Mouse (Mus musculus) forebrain, embryonic 12.5 days (tissue): ENCODE data around the gene Hist1h1c. TPM values are rescaled to one million over a fixed set of nuclear protein-coding genes. Genes with fewer than 3 reads are reported as not detected.

Source experiments
- ATAC-seq: fragments of 200-750 bp; cut with Nextera tagmentation; 2 replicates; pipeline ENCODE4 v1.8.0; 2017; ENCODE audit warnings: moderate TSS enrichment; ENCODE audit not compliant: low FRiP score
- H3K27ac ChIP-seq: fragments of 300-500 bp; sonication (generic); 2 replicates; pipeline ENCODE4 v1.5.1; 2016; ENCODE audit warnings: mild to moderate bottlenecking
- H3K27me3 ChIP-seq: fragments of 300-500 bp; sonication (generic); 2 replicates; pipeline ENCODE4 v1.6.1; 2016; ENCODE audit warnings: mild to moderate bottlenecking
- H3K36me3 ChIP-seq: fragments of 300-500 bp; sonication (generic); replicated peaks from 2 replicates; pipeline ENCODE4 v1.6.1; 2016; ENCODE audit warnings: mild to moderate bottlenecking
- H3K4me1 ChIP-seq: fragments of 300-500 bp; sonication (generic); 2 replicates; pipeline ENCODE4 v1.6.1; 2016
- H3K4me2 ChIP-seq: fragments of 300-500 bp; sonication (generic); 2 replicates; pipeline ENCODE4 v1.6.1; 2016; ENCODE audit warnings: mild to moderate bottlenecking, moderate library complexity
- H3K4me3 ChIP-seq: fragments of 300-500 bp; sonication (generic); replicated peaks from 2 replicates; pipeline ENCODE4 v1.5.1; 2016; ENCODE audit warnings: mild to moderate bottlenecking
- H3K9ac ChIP-seq: fragments of 300-500 bp; sonication (generic); 2 replicates; pipeline ENCODE4 v1.6.1; 2016; ENCODE audit warnings: mild to moderate bottlenecking
- H3K9me3 ChIP-seq: fragments of 300-500 bp; sonication (generic); 2 replicates; pipeline ENCODE4 v1.6.1; 2016
- WGBS: fragments of 180-500 bp; shearing (Covaris S2); methylation state at CpG from one replicate; pipeline ENCODE4 v1.1.7; 2016; 5-methylcytosine and 5-hydroxymethylcytosine counted together
- polyA plus RNA-seq: library from polyadenylated mRNA; unstranded; fragments of >200 nt; fragmentation: Nextera tagmentation; extraction: Ambion mirVana; gene quantifications from 2 replicates; pipeline ENCODE4 v1.2.1, GENCODE M21; 2016

Hist1h1c gene
- 15.2 and 15.9 TPM in 2 replicates for polyA plus RNA-seq

GRCm38 (mm10) chr13:23738677-23739068, at the start of gene Hist1h1c:
Gene Hist1h1c (plus strand): TSS chr13:23738808.
- H3K9me3 ChIP-seq = no peaks in the 10 kb centered on the region
- under 1% methylated on average over 38 of the region's 38 CpGs for whole genome bisulfite sequencing
- H3K4me1 ChIP-seq = peaks cover 22% of the 10 kb centered on the region
- H3K27ac ChIP-seq = peak within 1 kb of the TSS; percentile 99
- H3K36me3 ChIP-seq = no peaks in the 10 kb centered on the region
- peak within 1 kb of the TSS; percentile 95 for H3K4me2 ChIP-seq
- H3K4me3 ChIP-seq = peak within 1 kb of the TSS; percentile 58
- ATAC-seq = peak; percentile 97
- no peaks in the 10 kb centered on the region for H3K27me3 ChIP-seq
- H3K9ac ChIP-seq = peak within 1 kb of the TSS; percentile 90

- no peaks in the 10 kb centered on the region for H3K36me3 ChIP-seq
- H3K27ac ChIP-seq = no peak overlapping the region
- H3K9me3 ChIP-seq = no peaks in the 10 kb centered on the region
- ATAC-seq = no peak
- peaks cover 13% of the 10 kb centered on the region for H3K4me1 ChIP-seq
- H3K4me3 ChIP-seq = no peak overlapping the region
- no peak overlapping the region for H3K4me2 ChIP-seq
- 94% methylated on average over 2 of the region's 2 CpGs for WGBS
- H3K9ac ChIP-seq = no peak overlapping the region
- no peaks in the 10 kb centered on the region for H3K27me3 ChIP-seq
Observed at GRCm38 (mm10) chr13:23688956-23689355, 49.7 kb upstream of the Hist1h1c start.

GRCm38 (mm10) chr13:23689459-23689858, 49.1 kb upstream of the Hist1h1c start:
- 79% methylated on average over 2 of the region's 2 CpGs for WGBS
- Histone ChIP-seq H3K9ac (no peak overlapping the region), H3K4me3 (no peak overlapping the region)

GRCm38 (mm10) chr13:23693856-23694440, 44.7 kb upstream of the Hist1h1c start:
- no peaks in the 10 kb centered on the region for H3K27me3 ChIP-seq
- 87% methylated on average over 6 of the region's 6 CpGs for WGBS

More at GRCm38 (mm10) chr13:23689459-23689858, 49.1 kb upstream of the Hist1h1c start:
- Histone ChIP-seq H3K36me3 (no peaks in the 10 kb centered on the region), H3K27me3 (no peaks in the 10 kb centered on the region), H3K4me1 (peaks cover 13% of the 10 kb centered on the region), H3K4me2 (no peak overlapping the region), H3K27ac (no peak overlapping the region), H3K9me3 (no peaks in the 10 kb centered on the region)
- no peak for ATAC-seq

GRCm38 (mm10) chr13:23694956-23695355, 43.7 kb upstream of the Hist1h1c start:
- WGBS = 94% methylated on average over 9 of the region's 9 CpGs
- ATAC-seq = no peak
- no peaks in the 10 kb centered on the region for H3K9me3 ChIP-seq
- no peak overlapping the region for H3K27ac ChIP-seq
- H3K4me1 ChIP-seq = 0 out of 2 replicates have a peak, but pooled peaks cover 9% of the 10 kb centered on the region
- no peak overlapping the region for H3K4me2 ChIP-seq
- H3K27me3 ChIP-seq = no peaks in the 10 kb centered on the region
- H3K36me3 ChIP-seq = no peaks in the 10 kb centered on the region
- no peak overlapping the region for H3K4me3 ChIP-seq
- H3K9ac ChIP-seq = no peak overlapping the region

More at GRCm38 (mm10) chr13:23693856-23694440, 44.7 kb upstream of the Hist1h1c start:
- no peak for ATAC-seq
- H3K4me3 ChIP-seq = no peak overlapping the region
- H3K4me2 ChIP-seq = no peak overlapping the region
- no peak overlapping the region for H3K27ac ChIP-seq
- no peaks in the 10 kb centered on the region for H3K36me3 ChIP-seq
- H3K9ac ChIP-seq = no peak overlapping the region
- 0 out of 2 replicates have a peak, but pooled peaks cover 9% of the 10 kb centered on the region for H3K4me1 ChIP-seq
- H3K9me3 ChIP-seq = no peaks in the 10 kb centered on the region

GRCm38 (mm10) chr13:23695514-23695913, 43.1 kb upstream of the Hist1h1c start, which contains the start of gene Hist1h1t:
Gene Hist1h1t (plus strand): TSS chr13:23695814.
- no peak within 1 kb of the TSS for H3K9ac ChIP-seq
- ATAC-seq = no peak
- H3K27me3 ChIP-seq = no peaks in the 10 kb centered on the region
- no peak within 1 kb of the TSS for H3K4me3 ChIP-seq
- 0 out of 2 replicates have a peak, but pooled peaks cover 9% of the 10 kb centered on the region for H3K4me1 ChIP-seq
- H3K4me2 ChIP-seq = no peak within 1 kb of the TSS
- 52% methylated on average over 13 of the region's 13 CpGs for WGBS
- H3K36me3 ChIP-seq = no peaks in the 10 kb centered on the region
- H3K27ac ChIP-seq = no peak within 1 kb of the TSS
- no peaks in the 10 kb centered on the region for H3K9me3 ChIP-seq

GRCm38 (mm10) chr13:23696061-23696474, 42.5 kb upstream of the Hist1h1c start:
- 0 out of 2 replicates have a peak, but pooled peaks cover 9% of the 10 kb centered on the region for H3K4me1 ChIP-seq
- no peaks in the 10 kb centered on the region for H3K9me3 ChIP-seq
- no peak overlapping the region for H3K4me2 ChIP-seq
- no peak overlapping the region for H3K4me3 ChIP-seq
- H3K36me3 ChIP-seq = no peaks in the 10 kb centered on the region
- H3K27me3 ChIP-seq = no peaks in the 10 kb centered on the region
- no peak overlapping the region for H3K9ac ChIP-seq
- H3K27ac ChIP-seq = no peak overlapping the region
- no peak for ATAC-seq
- 69% methylated on average over 15 of the region's 15 CpGs for WGBS

GRCm38 (mm10) chr13:23697491-23698299, 40.9 kb upstream of the Hist1h1c start:
- 0 out of 2 replicates have a peak, but pooled peaks cover 9% of the 10 kb centered on the region for H3K4me1 ChIP-seq
- H3K9ac ChIP-seq = peak overlapping the region; percentile 59
- no peaks in the 10 kb centered on the region for H3K27me3 ChIP-seq
- H3K4me2 ChIP-seq = peak overlapping the region; percentile 73
- H3K36me3 ChIP-seq = no peaks in the 10 kb centered on the region
- peak; percentile 64 for ATAC-seq
- peak overlapping the region; percentile 96 for H3K27ac ChIP-seq
- peak overlapping the region; percentile 48 for H3K4me3 ChIP-seq
- under 1% methylated on average over 25 of the region's 32 CpGs for WGBS
- no peaks in the 10 kb centered on the region for H3K9me3 ChIP-seq

- Histone ChIP-seq H3K27me3 (no peaks in the 10 kb centered on the region), H3K4me1 (0 out of 2 replicates have a peak, but pooled peaks cover 9% of the 10 kb centered on the region), H3K9ac (peak within 1 kb of the TSS; percentile 59), H3K9me3 (no peaks in the 10 kb centered on the region), H3K36me3 (no peaks in the 10 kb centered on the region), H3K27ac (peak within 1 kb of the TSS; percentile 96), H3K4me3 (peak within 1 kb of the TSS; percentile 48), H3K4me2 (peak within 1 kb of the TSS; percentile 73)
- 0% methylated on average over 22 of the region's 22 CpGs for WGBS
- peak; percentile 96 for ATAC-seq
Observed at GRCm38 (mm10) chr13:23698300-23698693, 40.3 kb upstream of the Hist1h1c start, which contains the start of gene Hist1h4c. Gene Hist1h4c (minus strand): TSS chr13:23698454.

- Histone ChIP-seq H3K36me3 (no peaks in the 10 kb centered on the region), H3K4me3 (no peak overlapping the region), H3K4me2 (peak overlapping the region; percentile 73), H3K27ac (peak overlapping the region; percentile 96), H3K27me3 (no peaks in the 10 kb centered on the region), H3K9ac (no peak overlapping the region), H3K4me1 (0 out of 2 replicates have a peak, but pooled peaks cover 9% of the 10 kb centered on the region), H3K9me3 (no peaks in the 10 kb centered on the region)
- ATAC-seq = no peak
- 49% methylated on average over 6 of the region's 6 CpGs for WGBS
Observed at GRCm38 (mm10) chr13:23698996-23699395, 39.6 kb upstream of the Hist1h1c start.

- Histone ChIP-seq H3K27me3 (no peaks in the 10 kb centered on the region), H3K9ac (no peak overlapping the region), H3K36me3 (no peaks in the 10 kb centered on the region), H3K9me3 (no peaks in the 10 kb centered on the region), H3K4me1 (0 out of 2 replicates have a peak, but pooled peaks cover 9% of the 10 kb centered on the region), H3K4me2 (no peak overlapping the region), H3K27ac (no peak overlapping the region), H3K4me3 (no peak overlapping the region)
- ATAC-seq = no peak
- 77% methylated on average over 3 of the region's 3 CpGs for WGBS
Observed at GRCm38 (mm10) chr13:23699767-23700166, 38.8 kb upstream of the Hist1h1c start.

- H3K4me2 ChIP-seq = no peak overlapping the region
- 32% methylated on average over 8 of the region's 8 CpGs for WGBS
- no peak overlapping the region for H3K4me3 ChIP-seq
- H3K36me3 ChIP-seq = no peaks in the 10 kb centered on the region
- no peaks in the 10 kb centered on the region for H3K9me3 ChIP-seq
- 0 out of 2 replicates have a peak, but pooled peaks cover 7% of the 10 kb centered on the region for H3K4me1 ChIP-seq
- ATAC-seq = peak; percentile 31; the same call in 1 of the 2 replicates
- no peak overlapping the region for H3K27ac ChIP-seq
- no peak overlapping the region for H3K9ac ChIP-seq
- no peaks in the 10 kb centered on the region for H3K27me3 ChIP-seq
Observed at GRCm38 (mm10) chr13:23700786-23701520, 37.7 kb upstream of the Hist1h1c start.
